Mouse (Mus musculus): ENCODE data around the gene Rcn3. TPM values are rescaled to one million over a fixed set of nuclear protein-coding genes. Genes with fewer than 3 reads are reported as not detected.

Gene Rcn3
- total RNA-seq (2015; ENCODE audit: low replicate concordance), result 1.3 and 2.5 TPM in 2 replicates
- 6.7 and 7.5 TPM in 2 replicates for total RNA-seq (2017; ENCODE audit: low replicate concordance)

GRCm38 (mm10) chr7:45092048-45092447 is at the start of gene Rcn3:
Rcn3 (minus strand) TSS chr7:45092221.
- ATAC-seq (replicated peaks; ENCODE audit: low FRiP score, poor library complexity, severe bottlenecking), result no peak

GRCm38 (mm10) chr7:45141319-45141718 is 49.3 kb upstream of the Rcn3 start:
- ATAC-seq (replicated peaks; ENCODE audit: low FRiP score, poor library complexity, severe bottlenecking), result no peak

- no peak for ATAC-seq (replicated peaks; ENCODE audit: low FRiP score, poor library complexity, severe bottlenecking)
Measured at GRCm38 (mm10) chr7:45139904-45140723, 48.1 kb upstream of the Rcn3 start.

DNA sequence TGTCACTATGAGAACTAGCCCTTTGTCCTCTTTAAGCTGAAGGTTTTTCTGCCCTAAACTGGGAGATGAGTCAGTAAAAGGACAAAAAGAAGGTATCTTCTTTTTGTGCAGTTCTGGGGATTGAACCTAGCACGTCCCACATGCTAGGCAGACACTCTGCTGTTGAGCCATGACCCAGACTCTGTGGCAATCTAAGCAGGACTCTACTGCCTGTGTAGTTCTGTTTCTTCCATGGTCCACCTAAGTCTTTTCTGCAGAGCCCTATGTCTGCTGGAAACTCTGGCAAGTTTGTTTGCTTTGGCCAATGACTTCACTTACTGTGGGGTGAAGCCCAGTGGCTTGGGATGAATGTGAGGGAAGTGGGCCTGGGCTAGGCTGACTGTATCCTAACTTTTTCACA is 46.4 kb upstream of the Rcn3 start:
- no peak for ATAC-seq (replicated peaks; ENCODE audit: low FRiP score, poor library complexity, severe bottlenecking)

DNA sequence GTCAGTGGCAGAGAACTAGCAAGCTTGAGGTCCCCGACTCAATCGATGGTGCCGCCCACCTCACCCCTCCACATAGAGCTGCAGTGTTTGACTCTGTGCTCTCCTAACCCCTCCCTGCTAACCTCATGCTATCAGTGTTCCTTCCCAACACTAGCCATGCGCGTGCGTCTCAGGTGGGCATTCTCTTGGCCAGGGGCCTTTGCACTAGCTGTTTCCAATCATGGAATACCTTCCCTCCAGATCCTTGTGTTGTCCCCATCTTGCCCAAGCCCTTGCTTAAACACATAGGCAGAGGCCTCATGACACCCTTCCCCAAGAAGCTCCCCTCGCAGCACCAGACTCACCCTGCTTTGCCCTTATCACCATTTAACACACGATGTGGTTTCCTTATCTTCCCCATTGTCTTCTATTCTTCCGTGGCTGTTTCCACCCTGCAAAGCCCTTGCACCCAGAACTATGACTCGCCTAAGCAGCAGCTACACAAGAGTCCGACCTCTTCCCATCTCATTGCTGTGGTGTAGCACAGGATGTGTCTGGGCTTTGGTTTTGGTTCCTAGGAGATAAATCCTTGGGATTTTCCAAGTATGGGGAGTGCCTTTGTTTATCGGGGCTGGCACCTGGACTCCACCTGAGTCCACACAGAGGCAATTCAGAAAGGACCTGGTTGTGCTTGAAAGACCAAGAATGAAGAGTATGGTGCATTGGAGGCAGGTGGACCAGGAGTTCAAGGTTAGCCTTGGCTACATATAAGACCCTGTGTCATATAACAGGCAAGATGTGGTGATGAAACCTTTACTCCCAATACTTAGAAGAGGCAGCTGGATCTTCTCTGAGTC is 45.4 kb upstream of the Rcn3 start:
- ATAC-seq (replicated peaks; ENCODE audit: low FRiP score, poor library complexity, severe bottlenecking), result no peak

DNA sequence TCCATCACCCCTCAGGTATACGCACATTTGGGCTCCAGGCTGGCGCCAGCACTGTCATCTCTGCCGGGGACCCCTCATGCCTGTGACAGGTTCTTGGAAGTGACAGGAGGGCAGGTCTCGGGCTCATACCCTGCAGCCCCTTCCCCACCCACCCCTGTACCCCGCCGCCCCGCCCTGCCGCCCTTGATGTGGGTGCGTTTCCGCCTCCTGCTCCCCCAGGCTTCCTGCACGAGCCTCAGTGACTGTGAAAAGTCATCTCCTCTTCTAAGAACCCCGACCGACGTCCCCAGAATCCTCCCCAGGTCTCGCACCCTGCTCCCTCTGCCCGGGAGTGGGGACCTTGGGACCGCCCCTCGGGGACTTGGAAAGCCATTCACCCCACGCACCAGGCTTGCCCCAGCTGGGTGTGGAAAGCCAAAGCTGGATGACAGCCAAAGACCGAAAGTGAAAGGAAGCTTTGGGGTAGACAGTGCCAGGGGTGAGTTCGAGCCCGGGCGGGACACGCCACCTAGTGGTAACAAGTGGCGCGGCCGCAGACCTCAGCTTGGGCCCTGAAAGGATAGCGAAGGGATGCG is 44.1 kb upstream of the Rcn3 start, which contains the start of the genes Gm45713 and Flt3l:
Gene Gm45713, minus strand, starts transcription at position 239 of the 575 bp plus-strand sequence.
Gene Flt3l, minus strand, starts transcription at position 440 of the 575 bp plus-strand sequence.
- ATAC-seq (replicated peaks; ENCODE audit: low FRiP score, poor library complexity, severe bottlenecking), result peak; percentile 84

DNA sequence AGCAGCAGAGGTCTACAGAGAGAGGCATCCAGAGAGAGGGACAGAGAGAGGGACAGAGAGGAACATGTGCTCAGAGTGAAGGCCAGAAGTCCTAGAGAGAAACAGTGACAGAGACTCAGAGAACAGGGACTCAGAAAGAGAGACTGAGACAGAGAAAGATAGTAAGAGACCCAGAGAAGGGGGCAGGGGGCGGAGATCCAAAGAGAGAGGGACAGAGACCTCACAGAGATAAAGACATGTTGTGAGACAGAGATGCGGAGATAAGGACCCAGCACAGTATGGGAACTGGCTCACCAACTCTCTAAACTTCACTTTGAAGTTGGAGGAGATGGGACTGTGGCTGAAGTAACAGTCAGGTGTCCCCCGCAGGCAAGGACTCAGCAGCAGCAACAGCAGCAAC is 43.3 kb upstream of the Rcn3 start:
- 0 out of 2 replicates have a peak, but pooled peaks have one; percentile 8 for ATAC-seq (replicated peaks; ENCODE audit: low FRiP score, poor library complexity, severe bottlenecking)

DNA sequence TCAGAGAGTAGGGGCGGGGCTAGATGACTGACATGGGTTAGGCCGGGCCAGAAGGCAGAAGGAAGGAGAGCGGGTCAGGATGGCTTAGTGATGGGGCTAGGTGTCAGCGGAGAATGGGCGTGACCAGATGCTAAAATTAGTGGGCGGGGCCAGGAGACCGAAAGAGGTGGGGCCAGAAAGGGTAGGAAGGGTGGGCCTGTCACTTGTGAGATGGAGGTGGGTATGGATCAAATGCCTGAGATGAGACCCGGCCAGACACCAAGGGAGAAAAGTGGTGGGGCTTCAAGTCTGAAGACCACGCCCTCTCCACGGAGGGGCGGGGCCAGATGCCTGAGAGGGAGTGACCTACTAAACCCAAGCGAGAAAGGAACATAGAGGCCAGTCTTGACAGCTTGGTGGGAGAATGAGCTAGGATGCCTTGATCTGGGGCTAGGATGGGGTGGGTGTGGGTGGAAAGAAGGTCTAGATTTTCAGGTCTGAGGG is 42.6 kb upstream of the Rcn3 start:
- ATAC-seq (replicated peaks; ENCODE audit: low FRiP score, poor library complexity, severe bottlenecking), result peak; percentile 44; the same call in 1 of the 2 replicates

DNA sequence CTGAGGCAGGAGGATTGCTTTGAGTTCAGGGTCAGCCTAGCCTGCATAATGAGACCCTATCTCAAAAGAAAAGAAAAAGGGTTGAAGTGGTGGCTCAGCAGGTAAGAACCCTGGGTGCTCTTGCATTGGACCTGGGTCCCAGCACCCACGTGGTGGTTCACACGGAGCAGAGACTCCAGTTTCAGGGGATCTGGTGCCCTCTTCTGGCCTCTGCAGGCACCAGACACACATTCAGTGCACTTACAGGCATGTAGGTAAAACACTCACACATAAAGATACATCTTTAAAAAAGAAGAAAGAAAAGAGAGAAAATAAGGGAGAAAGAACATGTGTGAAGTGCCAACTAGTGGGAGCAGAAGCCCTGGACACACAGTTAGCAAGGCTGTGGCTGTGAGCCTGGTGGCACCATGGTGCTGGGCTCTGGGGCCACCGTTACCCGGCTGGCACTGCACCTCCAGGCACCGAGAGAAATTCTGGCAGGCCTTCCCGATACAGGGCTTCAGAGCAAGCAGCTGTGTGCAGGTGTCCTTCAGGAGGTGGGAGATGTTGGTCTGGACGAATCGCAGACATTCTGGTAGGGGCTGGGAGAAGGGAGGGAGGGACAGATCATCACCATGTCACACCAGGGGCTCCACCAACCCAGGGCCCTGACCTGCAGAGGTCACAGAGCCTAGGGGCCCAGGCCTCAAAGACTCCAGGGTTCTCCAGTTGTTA is 41.6 kb upstream of the Rcn3 start:
- ATAC-seq (replicated peaks; ENCODE audit: low FRiP score, poor library complexity, severe bottlenecking), result no peak

- ATAC-seq (replicated peaks; ENCODE audit: low FRiP score, poor library complexity, severe bottlenecking), result no peak
Measured at GRCm38 (mm10) chr7:45131850-45132249, 39.8 kb upstream of the Rcn3 start.

GRCm38 (mm10) chr7:45129776-45130512 is 37.9 kb upstream of the Rcn3 start:
- ATAC-seq (replicated peaks; ENCODE audit: low FRiP score, poor library complexity, severe bottlenecking), result no peak

DNA sequence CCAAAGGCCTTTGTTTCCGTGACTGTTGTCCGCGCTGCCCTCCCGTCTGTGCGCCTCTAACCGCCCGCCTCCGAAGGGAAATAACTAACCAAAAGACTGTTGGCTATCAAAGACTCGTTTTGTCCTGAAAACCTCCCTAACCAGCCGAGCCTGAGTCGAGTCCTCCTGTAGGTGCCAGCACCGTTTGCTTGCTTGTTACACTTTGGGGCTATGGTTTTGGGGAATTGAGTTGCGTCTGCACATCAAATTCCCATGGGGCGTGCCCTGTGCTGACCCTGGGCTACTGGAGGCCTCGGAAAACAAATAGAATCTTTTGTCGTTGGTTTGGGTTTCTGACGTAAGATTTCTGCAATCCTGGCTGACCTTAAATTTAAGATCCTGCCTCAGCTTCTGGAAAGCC is 37.3 kb upstream of the Rcn3 start:
- ATAC-seq (replicated peaks; ENCODE audit: low FRiP score, poor library complexity, severe bottlenecking), result peak; percentile 7; the same call in 1 of the 2 replicates

- peak; percentile 85 for ATAC-seq (replicated peaks; ENCODE audit: low FRiP score, poor library complexity, severe bottlenecking)
Measured at GRCm38 (mm10) chr7:45128624-45129246, 36.7 kb upstream of the Rcn3 start, which contains the start of gene Rpl13a. Rpl13a (minus strand) TSS chr7:45128761.

- no peak for ATAC-seq (replicated peaks; ENCODE audit: low FRiP score, poor library complexity, severe bottlenecking)
Measured at GRCm38 (mm10) chr7:45127700-45128224, 35.7 kb upstream of the Rcn3 start.

DNA sequence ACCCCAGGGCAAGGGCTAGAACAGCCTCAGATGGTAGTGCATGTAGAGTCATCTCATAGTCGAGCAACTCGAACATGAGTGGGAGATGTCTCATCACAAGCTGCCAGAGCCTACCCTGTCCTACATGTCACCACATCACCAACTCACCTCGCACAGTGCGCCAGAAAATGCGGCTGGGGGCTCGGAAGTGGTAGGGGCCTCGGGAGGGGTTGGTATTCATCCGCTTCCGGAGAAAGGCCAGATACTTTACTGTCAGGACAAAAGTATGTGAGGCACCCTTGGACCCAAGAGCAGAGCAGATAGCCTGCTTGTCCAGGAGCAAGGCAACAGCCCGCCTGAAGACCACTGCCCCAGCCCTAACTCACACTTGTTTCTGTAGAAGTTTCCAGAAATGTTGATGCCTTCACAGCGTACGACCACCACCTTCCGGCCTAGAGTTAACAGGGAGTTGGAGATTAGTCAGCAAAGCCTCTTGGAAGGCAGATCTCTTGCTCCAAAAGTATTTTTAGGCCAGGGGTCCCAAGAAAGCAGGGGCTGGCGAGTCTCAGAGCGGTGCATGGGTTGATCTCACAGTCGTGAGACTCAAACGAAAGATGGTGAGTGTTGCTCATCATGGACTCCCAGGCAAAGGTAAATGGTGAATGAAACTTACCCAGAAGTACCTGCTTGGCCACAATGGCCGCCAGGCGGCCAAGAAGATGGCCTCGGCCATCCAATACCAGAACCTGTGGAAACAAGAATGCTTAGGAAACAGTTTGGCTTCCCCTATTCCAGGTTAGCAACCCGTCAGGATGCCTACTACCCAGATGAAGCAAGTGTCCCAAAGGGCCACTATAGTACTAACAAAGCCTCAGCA is 35.1 kb upstream of the Rcn3 start:
- ATAC-seq (replicated peaks; ENCODE audit: low FRiP score, poor library complexity, severe bottlenecking), result no peak

GRCm38 (mm10) chr7:45126147-45126843 is 34.3 kb upstream of the Rcn3 start:
- ATAC-seq (replicated peaks; ENCODE audit: low FRiP score, poor library complexity, severe bottlenecking), result no peak

Measured in erythroblast, adult 5-6 weeks (primary cell).